Mouse (Mus musculus) forebrain, embryonic 14.5 days (tissue): ENCODE measurements around the gene Tanc2. TPM values are rescaled to one million over a fixed set of nuclear protein-coding genes. Genes with fewer than 3 reads are reported as not detected.

Source experiments
- ATAC-seq: fragments of 200-750 bp; cut with Nextera tagmentation; 2 replicates; pipeline ENCODE4 v1.8.0; 2017; ENCODE audit warnings: mild to moderate bottlenecking, moderate library complexity
- DNase-seq: peaks from one replicate; pipeline ENCODE4 v3.0.0-alpha.2; 2015; ENCODE audit warnings: low spot score
- H3K27ac ChIP-seq: fragments of 300-500 bp; sonication (generic); 2 replicates; pipeline ENCODE4 v1.5.1; 2014; ENCODE audit warnings: low read depth, mild to moderate bottlenecking, control low read depth, low read length, moderate library complexity
- H3K27me3 ChIP-seq: fragments of 300-500 bp; sonication (generic); replicated peaks from 2 replicates; pipeline ENCODE4 v1.6.1; 2014; ENCODE audit warnings: low read length, control low read depth, mixed read lengths; ENCODE audit not compliant: control insufficient read depth, insufficient read depth
- H3K36me3 ChIP-seq: fragments of 300-500 bp; sonication (generic); 2 replicates; pipeline ENCODE4 v1.6.1; 2014; ENCODE audit warnings: low read length, control low read depth; ENCODE audit not compliant: control insufficient read depth, insufficient read depth
- H3K4me1 ChIP-seq: fragments of 300-500 bp; sonication (generic); 2 replicates; pipeline ENCODE4 v1.6.1; 2014; ENCODE audit warnings: antibody characterized with exemption, low read length, control low read depth; ENCODE audit not compliant: control insufficient read depth, insufficient read depth
- H3K4me2 ChIP-seq: fragments of 300-500 bp; sonication (generic); 2 replicates; pipeline ENCODE4 v1.6.1; 2014; ENCODE audit warnings: mild to moderate bottlenecking, control low read depth, low read length
- H3K4me3 ChIP-seq: fragments of 300-500 bp; sonication (generic); 2 replicates; pipeline ENCODE4 v1.5.1; 2014; ENCODE audit warnings: low read depth, low read length, control low read depth
- H3K9ac ChIP-seq: fragments of 300-500 bp; sonication (generic); 2 replicates; pipeline ENCODE4 v1.6.1; 2014; ENCODE audit warnings: mild to moderate bottlenecking, low read length, control low read depth, moderate library complexity
- H3K9me3 ChIP-seq: fragments of 300-500 bp; sonication (generic); replicated peaks from 2 replicates; pipeline ENCODE4 v1.6.1; 2016; ENCODE audit warnings: low read length, control low read depth, mixed read lengths; ENCODE audit not compliant: control insufficient read depth
- WGBS: fragments of 180-500 bp; shearing (Covaris S2); extraction: QIAGEN DNeasy Blood & Tissue Kit; methylation state at CpG from one replicate; pipeline ENCODE4 v1.1.7; 2014; 5-methylcytosine and 5-hydroxymethylcytosine counted together
- polyA plus RNA-seq: library from polyadenylated mRNA; unstranded; fragments of >200 nt; fragmentation: Nextera tagmentation; extraction: Ambion mirVana; gene quantifications from 2 replicates; pipeline ENCODE4 v1.2.1, GENCODE M21; 2014

Gene Tanc2
- polyA plus RNA-seq, 1 experiment from 2014 or later = 20.8 TPM

DNA sequence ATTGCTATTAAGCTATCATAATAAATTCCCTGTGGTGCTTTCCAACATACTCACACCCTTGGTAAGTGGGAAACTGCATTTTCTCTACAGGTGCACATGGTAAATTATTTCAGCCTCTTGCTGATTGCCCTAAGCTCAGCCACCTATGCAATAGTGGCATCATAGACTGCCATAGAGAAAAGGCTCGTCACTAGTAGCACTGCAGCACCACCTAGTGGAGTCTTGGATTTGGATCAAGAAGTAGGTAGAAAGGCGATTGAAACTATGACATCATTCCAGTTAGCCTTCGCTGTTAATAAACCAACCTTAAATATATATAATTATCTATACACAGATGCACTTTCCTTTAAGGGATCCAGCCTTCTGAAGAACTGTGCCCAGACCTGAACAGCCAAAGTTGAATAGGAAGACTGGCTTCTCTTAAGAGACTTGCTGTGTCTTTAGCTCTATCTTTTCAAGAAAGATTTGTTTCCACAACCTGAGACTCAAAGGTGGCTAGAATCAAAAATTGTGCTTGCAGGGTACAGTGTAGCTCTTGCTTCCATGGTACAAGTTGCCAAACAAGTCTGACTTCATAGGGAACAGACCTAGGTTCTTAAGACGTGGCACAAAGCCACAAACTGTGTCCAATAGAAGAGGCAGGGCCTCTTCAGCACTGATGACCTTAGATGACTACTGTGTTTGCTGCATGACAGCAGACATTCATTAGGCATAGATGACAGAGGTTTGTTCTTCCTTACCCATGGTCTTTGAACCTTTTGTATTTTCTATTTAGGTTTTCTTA is 322.0 kb downstream of the Tanc2 start:
- H3K9me3 ChIP-seq = no peaks in the 10 kb centered on the region
- 32% methylated on average over 4 of the region's 4 CpGs for WGBS
- no peak overlapping the region for H3K9ac ChIP-seq
- H3K4me3 ChIP-seq = no peak overlapping the region
- ATAC-seq = peak; percentile 66; the same call in 1 of the 2 replicates
- no peak overlapping the region for H3K27ac ChIP-seq
- H3K27me3 ChIP-seq = no peaks in the 10 kb centered on the region
- H3K4me1 ChIP-seq = no peaks in the 10 kb centered on the region
- H3K36me3 ChIP-seq = peaks cover 31% of the 10 kb centered on the region
- DNase-seq = peak; percentile 94
- H3K4me2 ChIP-seq = no peak overlapping the region

- Histone ChIP-seq H3K4me3 (no peak overlapping the region), H3K36me3 (peaks cover 40% of the 10 kb centered on the region), H3K27ac (no peak overlapping the region), H3K9ac (no peak overlapping the region), H3K9me3 (no peaks in the 10 kb centered on the region), H3K4me2 (no peak overlapping the region), H3K4me1 (no peaks in the 10 kb centered on the region), H3K27me3 (no peaks in the 10 kb centered on the region)
- WGBS = 57% methylated on average over 5 of the region's 5 CpGs
- ATAC-seq (no peak), DNase-seq (no peak)
These were observed 323.8 kb downstream of the Tanc2 start for GRCm38 (mm10) chr11:105913580-105913979.

GRCm38 (mm10) chr11:105920098-105920785 is 330.5 kb downstream of the Tanc2 start:
- peaks cover 59% of the 10 kb centered on the region for H3K36me3 ChIP-seq
- WGBS = 83% methylated on average over 3 of the region's 3 CpGs
- DNase-seq (no peak), ATAC-seq (no peak)
- no peaks in the 10 kb centered on the region for H3K27me3 ChIP-seq
- H3K9me3 ChIP-seq = no peaks in the 10 kb centered on the region
- no peak overlapping the region for H3K4me3 ChIP-seq
- no peak overlapping the region for H3K4me2 ChIP-seq
- H3K4me1 ChIP-seq = no peaks in the 10 kb centered on the region
- H3K27ac ChIP-seq = no peak overlapping the region
- H3K9ac ChIP-seq = no peak overlapping the region

- Histone ChIP-seq H3K36me3 (peaks cover 59% of the 10 kb centered on the region), H3K4me2 (no peak overlapping the region), H3K9me3 (no peaks in the 10 kb centered on the region), H3K27ac (no peak overlapping the region), H3K9ac (no peak overlapping the region), H3K4me3 (no peak overlapping the region), H3K4me1 (no peaks in the 10 kb centered on the region), H3K27me3 (no peaks in the 10 kb centered on the region)
- ATAC-seq (no peak), DNase-seq (no peak)
- WGBS = 94% methylated on average over 2 of the region's 2 CpGs
These were observed 331.1 kb downstream of the Tanc2 start for GRCm38 (mm10) chr11:105920836-105921235.

- H3K9ac ChIP-seq = no peak overlapping the region
- DNase-seq (no peak), ATAC-seq (no peak)
- no peak overlapping the region for H3K4me3 ChIP-seq
- H3K4me1 ChIP-seq = no peaks in the 10 kb centered on the region
- no peak overlapping the region for H3K4me2 ChIP-seq
- no peak overlapping the region for H3K27ac ChIP-seq
- H3K36me3 ChIP-seq = peaks cover 56% of the 10 kb centered on the region
- no peaks in the 10 kb centered on the region for H3K27me3 ChIP-seq
- H3K9me3 ChIP-seq = no peaks in the 10 kb centered on the region
- WGBS = 97% methylated on average over 5 of the region's 5 CpGs
These were observed 331.5 kb downstream of the Tanc2 start for GRCm38 (mm10) chr11:105921275-105921674.

DNA sequence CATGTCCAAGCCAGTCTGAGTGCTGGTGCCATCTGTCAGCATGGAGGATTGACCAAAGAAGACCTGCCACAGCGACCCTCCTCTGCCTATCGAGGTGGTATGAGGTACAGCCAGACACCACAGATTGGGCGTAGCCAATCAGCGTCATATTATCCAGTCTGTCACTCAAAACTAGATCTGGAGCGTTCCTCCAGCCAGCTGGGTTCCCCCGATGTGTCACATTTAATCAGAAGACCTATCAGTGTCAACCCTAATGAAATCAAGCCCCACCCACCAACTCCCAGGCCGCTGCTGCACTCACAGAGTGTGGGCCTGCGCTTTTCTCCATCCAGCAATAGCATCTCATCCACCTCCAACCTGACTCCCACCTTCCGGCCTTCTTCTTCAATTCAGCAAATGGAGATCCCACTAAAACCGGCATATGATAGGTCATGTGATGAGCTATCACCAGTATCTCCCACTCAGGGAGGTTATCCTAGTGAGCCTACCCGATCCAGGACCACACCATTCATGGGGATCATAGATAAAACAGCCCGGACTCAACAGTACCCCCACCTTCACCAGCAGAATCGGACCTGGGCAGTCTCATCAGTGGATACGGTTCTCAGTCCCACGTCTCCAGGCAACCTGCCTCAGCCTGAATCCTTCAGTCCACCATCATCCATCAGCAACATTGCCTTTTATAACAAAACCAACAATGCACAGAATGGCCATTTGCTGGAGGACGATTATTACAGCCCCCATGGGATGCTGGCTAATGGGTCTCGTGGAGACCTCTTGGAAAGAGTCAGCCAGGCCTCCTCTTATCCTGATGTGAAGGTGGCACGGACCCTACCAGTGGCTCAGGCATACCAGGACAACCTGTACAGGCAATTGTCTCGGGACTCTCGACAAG is 333.2 kb downstream of the Tanc2 start:
- peaks cover 44% of the 10 kb centered on the region for H3K36me3 ChIP-seq
- ATAC-seq (no peak), DNase-seq (no peak)
- no peak overlapping the region for H3K27ac ChIP-seq
- no peaks in the 10 kb centered on the region for H3K4me1 ChIP-seq
- H3K9me3 ChIP-seq = no peaks in the 10 kb centered on the region
- no peak overlapping the region for H3K9ac ChIP-seq
- H3K4me3 ChIP-seq = no peak overlapping the region
- WGBS = 87% methylated on average over 20 of the region's 20 CpGs
- no peak overlapping the region for H3K4me2 ChIP-seq
- no peaks in the 10 kb centered on the region for H3K27me3 ChIP-seq

DNA sequence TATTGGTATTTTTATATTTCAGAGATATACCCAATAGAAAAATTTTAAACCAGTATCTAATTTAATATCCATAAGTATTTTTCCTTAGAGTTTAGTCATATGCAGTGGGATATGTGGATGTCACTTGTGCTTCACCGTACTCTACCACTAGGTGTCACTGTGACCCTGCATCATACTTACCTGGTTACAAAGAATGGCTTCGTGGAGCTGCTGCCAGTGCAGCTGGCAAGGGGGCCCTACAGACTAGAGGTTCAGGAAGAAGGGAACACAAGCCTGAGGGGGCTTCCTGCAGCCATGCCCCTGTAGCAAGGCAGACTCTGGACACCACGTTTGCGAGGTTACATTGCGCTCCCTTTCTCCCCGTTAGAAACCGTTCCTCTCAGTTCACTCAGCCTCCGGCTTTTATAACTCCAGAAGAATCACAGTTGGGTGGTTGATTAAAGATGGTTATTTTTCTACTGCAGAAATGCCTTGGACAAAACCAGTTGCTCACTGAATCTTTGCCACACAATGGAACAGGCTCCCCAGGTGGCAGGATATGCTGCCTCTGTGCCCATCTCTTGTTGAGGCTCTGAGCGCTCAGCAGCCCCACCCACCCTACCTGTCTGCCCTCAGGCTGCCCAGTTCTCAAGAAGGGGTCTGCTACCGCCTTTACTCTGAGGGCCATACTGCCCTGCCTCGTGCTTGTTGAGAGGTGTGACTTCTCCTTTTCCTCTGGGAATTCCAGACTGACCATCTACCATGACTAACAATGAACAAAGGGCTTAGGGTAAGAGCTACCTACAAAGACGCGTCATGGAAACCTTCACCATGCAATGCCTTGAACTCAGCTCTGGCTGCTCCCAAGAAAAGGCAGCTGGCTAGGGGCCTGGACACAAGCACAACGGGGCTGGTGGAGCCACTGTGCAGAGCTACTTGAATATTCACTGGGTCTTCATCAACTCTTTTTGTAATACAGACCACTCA is 337.6 kb downstream of the Tanc2 start:
- Histone ChIP-seq H3K27me3 (no peaks in the 10 kb centered on the region), H3K4me1 (no peaks in the 10 kb centered on the region), H3K4me2 (no peak overlapping the region), H3K4me3 (no peak overlapping the region), H3K9ac (no peak overlapping the region), H3K9me3 (no peaks in the 10 kb centered on the region), H3K27ac (peak overlapping the region; percentile 21; the same call in 1 of the 2 replicates), H3K36me3 (peaks cover 16% of the 10 kb centered on the region)
- DNase-seq (peak; percentile 93), ATAC-seq (peak; percentile 82)
- WGBS = 58% methylated on average over 14 of the region's 14 CpGs

DNA sequence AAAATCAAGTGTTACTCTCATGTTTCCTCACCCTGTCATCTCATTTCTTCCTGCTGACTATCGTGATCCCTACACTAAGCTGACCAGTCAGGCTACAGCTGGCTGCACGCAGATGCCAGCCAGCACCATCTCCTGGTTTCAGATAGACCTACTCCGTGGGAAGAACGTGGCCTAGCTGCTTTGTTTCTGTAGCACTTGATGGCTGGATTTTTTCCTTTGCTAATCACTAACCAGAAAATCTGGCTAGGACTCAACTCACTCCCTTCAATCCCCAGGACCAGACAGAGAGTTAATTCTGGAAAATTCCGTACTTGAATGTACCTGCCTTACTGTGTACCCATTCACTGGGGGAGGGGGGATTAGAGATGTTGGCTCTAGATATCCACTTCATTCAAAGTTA is 338.4 kb downstream of the Tanc2 start:
- ATAC-seq (no peak), DNase-seq (no peak)
- H3K36me3 ChIP-seq = peaks cover 8% of the 10 kb centered on the region
- WGBS = 68% methylated on average over 5 of the region's 5 CpGs
- H3K27me3 ChIP-seq = no peaks in the 10 kb centered on the region
- no peak overlapping the region for H3K9ac ChIP-seq
- H3K4me3 ChIP-seq = no peak overlapping the region
- no peaks in the 10 kb centered on the region for H3K4me1 ChIP-seq
- H3K4me2 ChIP-seq = no peak overlapping the region
- no peak overlapping the region for H3K27ac ChIP-seq
- H3K9me3 ChIP-seq = no peaks in the 10 kb centered on the region
